Mouse (Mus musculus): ENCODE results near the gene Mtnr1a.
A peak's percentile ranks its signal among the peaks of the same experiment; 100 is the strongest.
"Not testable (repeated sequence)": the region's sequence is repeated elsewhere in the genome, so short reads cannot be mapped to it uniquely, and the experiment has no call there.

Gene Mtnr1a

GRCm38 (mm10) chr8:45068759-45069386 lies at the start of gene Mtnr1a:
Mtnr1a (plus strand) TSS chr8:45069137.
- peak; percentile 73 for DNase-seq (ENCODE audit: low spot score)

GRCm38 (mm10) chr8:45019241-45019640 lies 49.7 kb upstream of the Mtnr1a start:
- DNase-seq (ENCODE audit: low spot score): no peak

- DNase-seq (ENCODE audit: low spot score): no peak
Observed at GRCm38 (mm10) chr8:45021171-45021570, 47.8 kb upstream of the Mtnr1a start.

GRCm38 (mm10) chr8:45021911-45022665 lies 46.8 kb upstream of the Mtnr1a start:
- DNase-seq (ENCODE audit: low spot score): no peak

- DNase-seq (ENCODE audit: low spot score): no peak
Observed at GRCm38 (mm10) chr8:45028081-45028497, 40.8 kb upstream of the Mtnr1a start.

- no peak for DNase-seq (ENCODE audit: low spot score)
Observed at GRCm38 (mm10) chr8:45038350-45038749, 30.6 kb upstream of the Mtnr1a start.

- DNase-seq (ENCODE audit: low spot score): no peak
Observed at GRCm38 (mm10) chr8:45044160-45044559, 24.8 kb upstream of the Mtnr1a start.

GRCm38 (mm10) chr8:45050451-45050850 lies 18.5 kb upstream of the Mtnr1a start:
- DNase-seq (ENCODE audit: low spot score): no peak

- no peak for DNase-seq (ENCODE audit: low spot score)
Observed at GRCm38 (mm10) chr8:45051236-45051635, 17.7 kb upstream of the Mtnr1a start.

- DNase-seq (ENCODE audit: low spot score): no peak
Observed at GRCm38 (mm10) chr8:45052205-45052604, 16.7 kb upstream of the Mtnr1a start.

- no peak for DNase-seq (ENCODE audit: low spot score)
Observed at GRCm38 (mm10) chr8:45052618-45053017, 16.3 kb upstream of the Mtnr1a start.

GRCm38 (mm10) chr8:45055500-45055899 lies 13.4 kb upstream of the Mtnr1a start:
- no peak for DNase-seq (ENCODE audit: low spot score)

GRCm38 (mm10) chr8:45056810-45057209 lies 12.1 kb upstream of the Mtnr1a start:
- DNase-seq (ENCODE audit: low spot score): no peak

- DNase-seq (ENCODE audit: low spot score): no peak
Observed at GRCm38 (mm10) chr8:45060083-45060482, 8.9 kb upstream of the Mtnr1a start.

GRCm38 (mm10) chr8:45062311-45062710 lies 6.6 kb upstream of the Mtnr1a start:
- DNase-seq (ENCODE audit: low spot score): no peak

- no peak for DNase-seq (ENCODE audit: low spot score)
Observed at GRCm38 (mm10) chr8:45062982-45063924, 5.7 kb upstream of the Mtnr1a start.

GRCm38 (mm10) chr8:45064197-45064869 lies 4.6 kb upstream of the Mtnr1a start:
- no peak for DNase-seq (ENCODE audit: low spot score)

- DNase-seq (ENCODE audit: low spot score): not testable (repeated sequence)
Observed at GRCm38 (mm10) chr8:45065391-45065790, 3.5 kb upstream of the Mtnr1a start.

GRCm38 (mm10) chr8:45070949-45071348 lies 2.0 kb downstream of the Mtnr1a start:
- DNase-seq (ENCODE audit: low spot score): no peak

- no peak for DNase-seq (ENCODE audit: low spot score)
Observed at GRCm38 (mm10) chr8:45080850-45081249, 11.9 kb downstream of the Mtnr1a start.

- no peak for DNase-seq (ENCODE audit: low spot score)
Observed at GRCm38 (mm10) chr8:45093599-45093998, 24.7 kb downstream of the Mtnr1a start.
